Mouse (Mus musculus) heart, adult 18-20 months (tissue): ENCODE data around the gene Kcnd3. TPM values are rescaled to one million over a fixed set of nuclear protein-coding genes. Genes with fewer than 3 reads are reported as not detected.

ENCODE experiments used
- DNase-seq, 2 experiments: peaks; one replicate each; pipeline ENCODE4 v3.0.0; 2021 to 2022; ENCODE audit warnings: mixed read lengths in 1 of 2
- long read RNA-seq, 2 experiments: library from polyadenylated mRNA; stranded (forward); transcript quantifications; one replicate each; pipeline ENCODE4 v2.0.0; 2021
- total RNA-seq, 2 experiments: library from RNA; stranded (reverse); gene quantifications; 2 replicates each; pipeline ENCODE4 v1.2.3; 2021

The Kcnd3 gene
- total RNA-seq = 1 to 10 TPM; 8.2 to 8.5 TPM
- long read RNA-seq, experiment 1, partial matches to known transcripts = 0 of 1 reads
- long read RNA-seq, experiment 1, other reads (novel, unspliced or antisense) = 1 of 1 reads
- long read RNA-seq, experiment 2 = 0 reads

DNA sequence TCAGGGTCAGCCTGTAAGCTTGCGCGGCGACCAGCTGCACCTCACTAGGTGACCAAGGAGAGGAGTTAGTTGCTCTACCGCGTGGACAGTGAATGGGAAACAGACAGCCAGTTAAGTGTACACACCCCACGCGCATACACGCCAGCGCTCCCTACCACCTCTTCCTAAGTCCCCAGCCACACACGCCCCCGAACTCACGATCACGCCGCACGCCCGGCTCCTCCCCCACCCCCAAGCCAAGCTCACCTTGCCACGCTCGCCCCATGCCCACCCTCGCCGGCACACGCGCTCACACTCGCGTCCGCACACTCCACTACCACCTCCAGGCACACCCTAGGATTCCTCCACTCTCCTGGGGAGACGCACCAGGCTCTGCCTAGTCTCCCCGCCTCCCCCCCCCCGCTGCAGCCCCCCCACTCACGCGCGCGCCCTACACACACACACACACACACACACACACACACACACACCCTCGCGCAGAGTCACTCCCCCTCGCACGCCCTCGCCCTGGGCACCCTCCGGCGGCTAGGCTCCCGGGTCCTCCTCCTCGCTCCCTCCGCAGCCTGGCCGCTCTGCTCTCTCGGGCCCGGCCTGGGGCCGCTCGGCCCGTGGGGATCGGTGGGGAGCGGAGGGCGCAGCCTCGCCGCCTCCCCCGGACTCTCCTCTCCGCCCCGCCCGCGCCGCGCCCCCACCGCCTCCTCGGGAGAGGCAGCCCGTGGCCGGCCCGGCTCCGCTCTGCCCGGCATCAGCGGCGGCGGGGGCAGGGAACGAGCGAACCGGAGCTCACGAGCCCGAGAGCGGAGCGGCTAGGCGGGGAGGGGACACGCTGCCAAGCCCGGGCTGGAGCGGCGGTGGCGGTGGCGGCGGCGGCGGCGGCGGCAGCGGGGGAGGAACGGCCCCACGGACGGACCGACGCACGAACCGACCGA is at the start of gene Kcnd3:
Gene Kcnd3, plus strand, starts transcription at position 704 of the 929 bp plus-strand sequence.
- peak; percentile 38 to 59 for DNase-seq

DNA sequence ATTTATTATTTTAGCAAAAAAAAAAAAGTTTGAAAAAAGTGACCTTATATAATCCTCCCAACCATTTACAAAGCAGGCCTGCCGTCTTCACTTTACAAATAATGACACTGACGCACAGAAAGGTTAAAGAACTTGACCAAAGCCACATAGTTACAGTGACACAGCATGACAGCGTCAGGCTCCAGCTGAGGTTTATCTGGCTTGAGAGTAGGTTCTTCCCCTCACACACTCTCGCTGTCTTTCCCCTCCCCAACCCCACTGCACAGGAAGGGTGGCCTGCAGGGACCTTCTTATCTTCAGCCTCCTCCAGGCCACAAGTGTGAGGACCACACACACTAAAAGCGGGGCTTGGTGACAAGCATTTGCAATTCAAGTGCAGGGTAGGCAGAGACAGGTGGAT is 49.5 kb upstream of the Kcnd3 start:
- no peak for DNase-seq

DNA sequence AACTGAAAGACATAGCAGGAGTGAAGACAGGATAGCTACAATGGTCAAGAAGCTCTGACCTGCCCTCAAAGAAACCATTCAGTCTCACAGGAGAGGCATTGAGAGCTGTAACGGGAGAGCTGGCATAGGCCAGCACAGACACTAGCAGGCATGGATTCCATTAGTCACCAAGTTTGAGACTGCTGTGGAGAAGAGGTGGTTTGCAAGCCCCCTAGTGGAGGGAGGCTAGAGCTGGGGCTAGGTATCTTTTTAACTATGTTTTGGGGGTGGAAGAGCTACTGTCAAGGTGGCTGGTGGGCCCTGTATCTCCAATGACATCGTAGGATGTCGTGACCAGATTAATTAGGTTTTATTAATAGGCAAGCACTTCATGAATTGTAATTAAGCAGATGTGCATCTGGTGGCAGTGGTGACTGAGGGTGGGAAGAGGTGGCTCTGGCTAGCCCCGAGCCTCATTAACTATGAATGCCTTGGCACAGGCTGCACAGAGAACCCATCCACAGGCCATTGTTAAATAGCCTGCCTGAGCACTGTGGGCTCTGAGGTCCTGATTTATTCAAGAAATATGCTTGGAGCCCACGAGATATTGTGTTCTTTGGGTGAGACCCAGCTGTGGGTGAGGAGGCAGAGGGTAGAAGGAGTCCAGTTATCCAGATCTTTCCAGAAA is 48.6 kb upstream of the Kcnd3 start:
- no peak for DNase-seq

DNA sequence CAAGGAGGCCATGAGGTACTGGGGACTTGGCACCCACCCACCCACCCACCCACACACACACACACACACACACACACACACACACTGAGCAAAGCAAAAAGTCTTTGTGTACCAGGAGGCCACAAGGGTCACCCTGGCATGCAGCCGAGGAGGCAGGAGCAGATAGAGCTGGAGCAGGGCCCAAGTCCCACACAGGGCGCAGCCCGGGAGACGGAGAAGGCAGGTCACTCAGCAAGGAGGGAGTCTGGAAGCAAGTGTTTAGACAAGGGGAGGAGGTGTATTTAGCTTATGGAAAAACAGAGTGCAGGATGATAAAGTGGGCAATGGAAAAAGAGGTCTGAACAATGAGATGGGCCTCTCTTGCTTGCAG is 48.1 kb upstream of the Kcnd3 start:
- peak; percentile 23 to 40 for DNase-seq

DNA sequence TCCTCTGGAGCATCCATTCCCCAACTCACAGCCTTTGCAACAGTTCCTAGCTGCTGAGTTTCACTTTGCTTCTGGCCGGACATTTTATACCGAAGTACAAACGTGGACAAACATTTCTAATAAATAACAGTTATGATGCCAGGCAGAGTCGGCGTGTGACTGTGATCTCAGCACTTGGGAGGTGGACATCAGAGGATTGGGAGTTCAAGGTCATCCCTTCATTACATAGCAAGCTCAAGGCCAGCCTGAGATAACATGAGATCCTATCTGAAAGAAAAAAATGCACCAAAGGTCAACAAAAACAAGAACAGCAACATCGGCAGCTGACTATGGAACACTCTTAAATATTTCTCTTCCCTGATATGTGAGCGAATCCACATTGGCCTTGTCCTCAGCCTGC is 46.6 kb upstream of the Kcnd3 start:
- no peak for DNase-seq

DNA sequence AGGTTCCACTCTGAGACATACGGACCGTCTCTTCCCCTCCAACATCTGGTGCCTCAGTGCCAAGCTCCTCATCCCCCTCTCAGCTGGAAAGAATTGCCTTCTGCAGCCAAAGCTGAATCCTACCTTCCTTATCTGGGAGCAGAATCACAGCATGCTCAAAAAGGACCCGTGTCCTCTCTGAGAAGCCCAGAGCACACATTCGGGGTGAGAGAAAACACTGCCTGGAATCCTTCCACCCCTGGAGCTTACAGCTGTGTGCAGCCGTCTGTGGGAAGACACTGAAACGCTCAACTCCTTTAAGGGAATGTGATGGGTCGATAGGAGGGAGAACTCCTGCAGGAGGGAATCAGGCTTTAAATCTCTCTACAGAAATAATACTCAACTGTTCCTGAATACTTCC is 46.1 kb upstream of the Kcnd3 start:
- no peak for DNase-seq

DNA sequence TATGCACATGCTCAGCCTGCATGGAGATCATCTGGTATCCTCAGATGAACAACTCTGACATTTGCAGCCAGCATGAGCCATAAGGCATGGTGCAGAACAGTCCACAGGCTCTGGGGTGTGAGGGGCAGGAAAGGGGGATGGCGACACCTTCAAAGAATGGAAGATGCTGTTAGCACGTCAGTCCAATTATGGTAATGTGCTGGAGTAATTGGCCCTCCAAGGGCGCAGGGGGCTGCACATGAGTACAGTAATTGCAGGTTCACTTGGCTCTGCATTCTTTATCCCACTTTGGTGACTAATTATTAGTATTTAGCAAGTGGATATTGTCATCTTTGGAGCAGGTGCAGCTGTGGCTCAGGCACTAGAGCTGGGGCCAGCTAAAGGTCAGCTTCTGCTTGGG is 43.9 kb upstream of the Kcnd3 start:
- no peak for DNase-seq

DNA sequence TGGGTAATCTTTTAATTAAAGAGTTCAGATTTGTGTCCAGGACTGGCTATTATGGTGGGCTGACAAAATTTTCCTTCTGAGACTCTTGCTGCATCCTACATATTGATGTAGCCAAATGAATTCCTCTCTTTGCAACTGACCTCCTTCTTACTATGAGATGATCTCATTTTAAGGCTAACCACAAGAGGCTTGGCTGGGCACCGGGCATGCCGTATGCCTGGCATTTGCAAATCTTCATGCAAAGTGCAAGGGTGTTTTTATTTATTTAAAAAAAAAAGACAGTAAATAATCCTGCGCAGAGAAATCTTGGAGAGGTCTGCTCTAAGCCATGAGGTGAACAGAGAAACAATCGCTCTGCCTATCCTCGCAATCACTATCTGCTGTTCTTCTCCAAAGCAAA is 41.3 kb upstream of the Kcnd3 start:
- DNase-seq = no peak

DNA sequence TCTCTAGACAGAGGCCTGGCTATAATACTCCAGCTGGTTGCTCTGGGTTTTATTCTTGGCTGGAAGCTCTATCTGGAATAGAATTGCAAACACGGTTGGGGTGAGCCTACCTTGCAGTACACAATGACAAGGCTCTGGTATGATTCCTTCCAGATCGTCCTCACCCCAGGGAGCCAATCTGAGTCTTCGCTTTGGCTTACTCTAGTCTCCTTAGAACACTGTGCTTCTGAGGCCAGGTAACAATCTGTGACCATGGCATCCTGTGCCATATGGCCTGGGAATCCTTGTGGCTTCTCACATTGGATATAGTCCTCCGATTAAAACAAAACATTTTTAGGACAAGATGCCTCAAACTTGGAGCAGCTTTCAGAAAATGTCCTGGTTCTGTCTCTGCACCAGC is 40.4 kb upstream of the Kcnd3 start:
- no peak for DNase-seq

DNA sequence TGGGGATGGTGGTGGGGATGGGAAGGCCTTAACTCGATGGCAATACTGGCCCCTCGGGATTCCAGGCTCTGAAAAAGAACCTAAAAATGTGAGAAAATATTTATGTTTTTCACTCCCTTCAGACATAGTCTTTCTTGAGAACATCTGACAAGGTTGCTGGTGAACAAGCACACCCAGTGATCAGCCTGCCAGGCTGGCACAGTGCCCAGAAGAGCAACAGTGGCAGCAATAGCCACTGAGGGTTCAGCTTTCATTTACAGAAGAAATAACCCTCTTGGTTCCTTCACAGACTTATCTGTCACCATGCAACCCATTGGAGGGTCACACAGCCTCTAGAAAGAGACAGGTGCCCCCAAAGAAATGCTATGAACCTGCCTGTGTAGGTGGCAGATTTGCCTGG is 39.9 kb upstream of the Kcnd3 start:
- peak in 1 of 2 experiments; percentile 14 for DNase-seq

DNA sequence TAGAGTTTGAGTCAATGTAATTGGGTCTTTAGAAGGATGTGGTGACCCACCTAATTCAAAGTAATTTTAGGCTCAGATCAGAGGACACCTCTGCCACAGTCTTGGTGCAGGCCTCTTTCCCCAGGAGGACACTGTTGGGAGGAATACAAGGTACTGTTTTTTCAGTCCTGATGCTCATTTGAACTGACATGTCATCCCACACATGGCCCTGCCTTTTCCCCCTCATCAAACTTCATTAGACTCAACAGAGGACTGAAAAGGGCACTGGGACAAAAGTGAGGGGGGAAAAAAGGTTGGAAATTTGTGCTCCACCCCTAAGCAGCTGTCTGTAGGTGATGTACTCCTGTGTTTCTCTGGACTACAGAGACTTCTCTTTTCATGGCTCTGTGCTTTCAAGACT is 39.4 kb upstream of the Kcnd3 start:
- DNase-seq = no peak

DNA sequence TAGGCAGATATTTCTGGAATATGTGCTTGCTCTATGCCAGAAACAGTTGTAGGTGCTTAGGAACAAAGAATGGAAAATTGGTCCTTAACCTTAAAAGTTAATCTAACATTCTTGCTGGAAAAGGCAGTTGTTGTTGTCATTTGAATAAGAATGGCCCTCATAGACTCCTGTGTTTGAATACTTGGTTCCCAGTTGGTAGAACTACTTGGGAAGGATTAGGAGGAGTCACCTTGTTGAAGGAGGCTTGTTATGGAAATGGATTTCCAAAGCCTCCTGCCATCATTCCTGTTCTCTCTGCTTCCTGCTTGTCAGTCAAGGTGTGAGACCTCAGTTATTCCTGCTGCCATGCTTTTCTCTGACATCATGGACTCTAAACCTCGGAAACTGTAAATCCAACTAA is 33.7 kb upstream of the Kcnd3 start:
- DNase-seq = no peak

DNA sequence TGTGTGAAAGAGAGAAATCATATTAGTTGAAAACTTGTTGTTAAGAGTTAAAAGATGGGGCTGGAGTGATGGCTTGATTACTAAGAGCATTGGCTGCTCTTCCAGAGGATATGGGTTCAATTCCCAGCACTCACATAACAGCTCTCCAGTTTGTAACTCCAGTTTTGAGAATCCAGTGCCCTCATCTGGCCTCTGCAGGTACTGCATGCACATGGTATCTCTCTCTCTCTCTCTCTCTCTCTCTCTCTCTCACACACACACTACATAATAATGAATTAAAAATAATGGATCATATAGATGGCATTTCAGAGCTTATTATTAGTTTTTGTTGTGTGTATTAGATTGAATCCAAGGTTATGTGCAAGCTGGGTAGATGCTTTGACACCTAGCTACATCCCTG is 29.7 kb upstream of the Kcnd3 start:
- no peak for DNase-seq

DNA sequence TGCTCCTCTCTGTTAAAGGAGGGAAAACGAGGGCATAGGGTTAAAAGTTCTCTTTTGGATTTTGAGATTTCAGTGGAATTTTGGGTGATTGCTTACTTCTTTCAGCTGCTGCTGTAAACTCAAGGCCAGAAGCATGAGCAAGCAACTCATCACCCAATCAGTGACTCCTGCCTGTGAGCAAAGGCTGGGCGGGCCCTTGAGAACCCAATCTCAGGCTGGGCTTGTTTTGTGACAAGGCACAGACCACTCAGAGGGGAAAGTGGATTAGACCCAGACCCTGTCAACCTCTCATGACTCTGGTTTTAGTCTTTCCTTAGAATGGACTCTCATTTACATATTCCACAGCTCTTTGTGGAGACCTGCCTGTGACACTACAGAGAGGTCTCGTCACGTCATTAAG is 28.7 kb upstream of the Kcnd3 start:
- no peak for DNase-seq

DNA sequence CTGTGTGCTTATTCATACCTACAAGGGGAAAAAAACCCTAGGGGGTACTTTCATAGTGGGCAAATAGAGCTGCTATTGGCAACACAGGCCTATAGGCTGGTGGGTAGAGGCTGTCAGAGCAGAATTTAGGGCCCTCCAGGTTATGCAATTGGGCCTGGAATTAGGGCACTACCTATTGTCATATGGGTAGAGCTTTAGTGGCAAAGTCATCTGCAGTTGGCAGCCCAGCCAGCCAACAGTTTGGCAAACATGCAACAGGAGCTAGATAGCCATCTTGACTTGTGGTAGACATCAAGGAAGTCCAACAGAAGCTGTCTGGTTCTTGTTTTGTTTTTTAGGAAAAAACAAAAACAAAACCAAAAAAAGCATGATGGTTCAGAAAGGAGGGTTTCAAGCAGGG is 23.5 kb upstream of the Kcnd3 start:
- no peak for DNase-seq

DNA sequence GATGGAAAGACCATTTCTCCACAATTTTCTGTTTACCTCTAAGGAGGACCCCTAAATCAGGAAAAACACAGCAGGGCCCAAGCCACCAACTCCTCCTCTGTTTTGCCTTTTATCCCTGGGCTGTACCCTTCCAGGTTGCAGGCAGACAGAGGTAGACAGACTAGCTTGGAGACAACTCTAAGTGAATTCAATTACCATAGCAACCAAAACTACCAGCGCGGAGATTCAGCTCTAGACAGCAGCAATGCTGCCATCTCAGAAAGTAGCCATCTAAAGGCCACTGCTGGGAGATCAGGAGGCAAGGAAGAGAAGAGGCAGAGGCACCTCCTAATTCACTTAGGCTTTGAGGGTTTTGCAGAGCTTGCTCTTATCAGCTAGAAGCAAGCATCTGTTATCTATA is 15.7 kb upstream of the Kcnd3 start:
- DNase-seq = no peak

DNA sequence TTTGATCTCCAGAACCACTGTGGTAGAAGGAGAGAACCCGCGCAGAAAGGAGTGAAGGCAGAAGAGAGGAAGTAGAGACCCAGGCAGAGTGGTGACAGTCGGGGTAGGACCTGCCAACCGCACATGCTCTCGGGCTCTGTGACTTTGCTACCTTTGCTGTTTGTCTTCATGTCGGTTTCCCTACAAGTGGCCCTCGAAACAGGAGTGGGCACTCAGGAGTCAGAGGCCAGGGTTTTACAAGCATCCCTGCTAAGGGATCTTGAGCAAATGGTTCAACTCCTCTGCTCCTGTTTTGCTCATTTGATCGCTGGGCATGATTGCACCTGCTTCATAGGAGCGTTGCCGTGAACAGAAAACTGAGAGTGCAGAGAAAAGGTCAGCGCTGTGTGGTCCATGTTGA is 15.2 kb upstream of the Kcnd3 start:
- no peak for DNase-seq

DNA sequence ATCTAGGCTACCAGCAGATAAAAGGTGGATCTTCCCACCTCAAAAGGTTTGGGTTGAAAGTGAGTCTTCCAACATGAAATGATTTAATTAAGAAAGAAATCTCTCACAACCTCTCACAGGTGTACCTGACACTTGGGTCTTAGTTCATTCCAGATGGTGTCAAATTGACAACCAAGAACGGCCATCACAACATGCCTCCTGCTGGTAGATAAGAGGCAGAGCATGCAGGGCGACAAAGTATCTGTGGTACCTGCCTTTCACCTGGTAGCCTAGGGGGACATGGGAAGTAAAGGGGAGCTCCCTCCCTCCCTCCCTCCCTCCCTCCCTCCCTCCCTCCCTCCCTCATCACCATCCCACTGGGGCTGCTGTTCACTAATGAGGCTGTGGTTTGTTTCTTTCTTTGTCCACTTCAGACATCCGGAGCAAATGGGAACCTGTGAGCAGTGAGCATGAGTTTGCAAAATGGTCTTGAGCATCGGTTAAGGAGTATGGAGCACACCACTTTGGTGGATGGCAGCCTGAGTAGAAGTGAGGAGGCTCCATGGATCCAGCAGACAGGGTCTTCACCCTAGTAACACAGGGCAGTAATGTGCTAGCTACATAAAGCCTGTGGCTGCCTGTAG is 11.1 kb upstream of the Kcnd3 start:
- DNase-seq = no peak

DNA sequence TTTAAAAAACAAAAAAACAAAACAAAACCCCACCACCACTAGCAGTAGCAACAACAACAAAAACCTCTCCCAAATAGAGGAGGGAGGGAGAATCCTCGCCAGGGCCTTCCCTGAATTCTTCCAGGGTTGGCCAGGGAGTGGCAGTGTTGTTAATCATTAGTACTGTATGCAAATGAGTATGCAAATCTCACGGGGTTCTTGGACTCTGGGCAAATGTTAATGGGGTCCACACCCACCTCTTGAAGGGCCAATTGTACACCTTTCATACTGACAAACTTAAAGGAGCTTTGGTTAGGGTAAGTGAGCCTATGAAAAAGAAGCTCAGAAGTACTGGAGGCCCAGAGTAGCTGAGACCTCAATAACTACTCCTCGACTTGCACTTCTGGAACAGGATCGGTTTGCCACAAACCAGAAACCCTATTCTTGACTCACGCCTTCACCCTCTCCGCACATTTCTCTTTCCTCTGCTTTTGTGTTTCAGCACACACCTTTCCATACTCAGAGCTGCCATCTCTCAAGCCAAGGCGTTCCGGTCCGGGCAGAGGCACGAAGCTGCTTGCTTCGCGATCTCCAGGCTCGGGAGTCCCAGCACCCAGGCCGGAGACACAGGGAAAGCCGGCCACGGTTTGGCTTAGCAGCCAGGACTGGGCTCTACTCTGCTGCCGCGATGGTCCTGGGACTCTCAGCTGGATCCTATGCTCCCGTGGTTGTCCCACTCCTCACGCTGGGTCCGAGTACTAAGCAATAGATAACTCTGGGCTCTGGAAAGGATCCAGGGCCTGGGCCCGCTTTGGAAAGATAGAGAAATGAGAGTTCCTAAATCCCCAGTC is 1.3 kb upstream of the Kcnd3 start:
- peak; percentile 47 to 68 for DNase-seq

DNA sequence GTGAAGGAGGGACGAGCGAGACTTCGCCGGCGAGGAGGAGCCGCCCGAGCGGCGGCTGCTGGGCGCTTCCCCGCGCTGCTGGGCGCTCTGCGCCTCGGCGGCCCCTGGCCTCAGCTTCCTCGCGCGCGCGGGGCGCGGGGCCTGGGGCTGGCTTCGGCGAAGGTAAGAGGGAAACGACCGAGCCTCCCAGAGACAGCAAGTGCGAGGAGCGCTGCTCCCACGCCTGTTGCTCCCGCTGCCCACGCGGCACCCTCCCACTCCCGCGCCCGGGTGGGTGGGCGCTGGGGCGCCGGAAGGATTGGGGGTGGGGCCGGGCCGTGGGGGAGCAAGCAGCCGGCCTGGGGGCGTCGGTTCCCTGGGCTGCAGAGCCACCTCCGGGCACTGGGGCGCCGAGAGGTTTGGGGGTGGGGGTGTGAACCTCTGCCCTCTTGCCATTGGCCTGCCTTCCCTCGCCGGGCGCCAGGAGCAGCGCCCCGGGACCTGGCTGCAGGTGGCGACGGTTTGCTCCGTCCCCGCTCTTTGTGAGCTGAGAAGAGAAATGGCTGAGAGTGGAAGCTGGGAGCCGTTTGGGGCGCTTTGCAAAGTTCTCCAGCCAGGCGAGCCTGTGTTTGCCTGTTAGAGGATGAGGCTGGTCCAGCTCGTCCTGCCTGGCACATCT is 555 bp downstream of the Kcnd3 start:
- peak; percentile 62 to 65 for DNase-seq

DNA sequence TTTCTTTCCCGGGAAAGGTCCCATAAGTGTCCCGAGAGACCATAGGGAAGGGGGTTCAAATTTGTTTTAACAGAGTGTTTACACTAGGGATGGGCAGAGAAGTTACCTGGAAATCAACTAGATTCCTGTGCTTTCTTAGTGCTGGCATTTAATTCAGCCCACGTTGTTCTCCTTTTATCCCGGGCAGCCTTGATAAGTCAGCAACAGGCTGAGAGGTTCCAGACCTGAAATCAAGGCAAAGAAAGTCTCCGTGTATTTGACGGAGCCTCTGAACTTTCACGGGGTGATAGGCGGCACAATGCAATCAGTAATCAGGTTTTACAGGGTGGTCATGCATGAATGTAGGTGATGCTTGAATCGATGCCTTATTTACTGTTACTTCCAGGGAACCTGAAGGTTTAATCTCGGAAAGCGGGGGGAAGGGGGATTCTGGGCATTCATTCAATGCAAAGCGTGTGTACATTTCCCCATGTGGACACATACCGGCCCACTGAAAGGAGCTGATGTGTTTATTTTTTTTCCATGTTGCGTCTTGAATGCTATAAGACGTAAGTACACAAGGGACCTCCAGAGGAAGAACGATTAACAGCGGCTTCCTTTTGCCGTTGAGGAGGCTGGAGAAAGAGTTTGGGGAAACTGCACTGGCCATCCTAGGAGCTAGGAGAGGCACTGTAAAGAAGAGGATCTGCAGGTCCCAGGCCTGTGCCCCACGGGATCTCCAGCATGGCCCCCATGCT is 1.3 kb downstream of the Kcnd3 start:
- peak in 1 of 2 experiments; percentile 14 for DNase-seq
